Mouse (Mus musculus): Measurements from ENCODE around the gene Hcrtr1.
A peak's percentile ranks its signal among the peaks of the same experiment; 100 is the strongest.

Gene Hcrtr1

GRCm38 (mm10) chr4:130167814-130168213 lies 28.7 kb upstream of the Hcrtr1 start:
- DNase-seq (ENCODE audit: low read depth, low spot score): no peak

GRCm38 (mm10) chr4:130167321-130167720 lies 28.2 kb upstream of the Hcrtr1 start:
- no peak for DNase-seq (ENCODE audit: low read depth, low spot score)

GRCm38 (mm10) chr4:130166592-130166991 lies 27.4 kb upstream of the Hcrtr1 start:
- no peak for DNase-seq (ENCODE audit: low read depth, low spot score)

GRCm38 (mm10) chr4:130166061-130166460 lies 26.9 kb upstream of the Hcrtr1 start:
- DNase-seq (ENCODE audit: low read depth, low spot score): no peak

GRCm38 (mm10) chr4:130164121-130164520 lies 25.0 kb upstream of the Hcrtr1 start:
- DNase-seq (ENCODE audit: low read depth, low spot score): no peak

GRCm38 (mm10) chr4:130163391-130163861 lies 24.3 kb upstream of the Hcrtr1 start:
- peak; percentile 45 for DNase-seq (ENCODE audit: low read depth, low spot score)

GRCm38 (mm10) chr4:130161349-130161748 lies 22.2 kb upstream of the Hcrtr1 start:
- no peak for DNase-seq (ENCODE audit: low read depth, low spot score)

GRCm38 (mm10) chr4:130156812-130157371 lies 17.7 kb upstream of the Hcrtr1 start:
- DNase-seq (ENCODE audit: low read depth, low spot score): no peak

- DNase-seq (ENCODE audit: low read depth, low spot score): peak; percentile 60
These were observed 15.1 kb upstream of the Hcrtr1 start for GRCm38 (mm10) chr4:130154250-130154649.

- no peak for DNase-seq (ENCODE audit: low read depth, low spot score)
These were observed 9.2 kb upstream of the Hcrtr1 start for GRCm38 (mm10) chr4:130148405-130148804.

GRCm38 (mm10) chr4:130141786-130142185 lies 2.6 kb upstream of the Hcrtr1 start:
- no peak for DNase-seq (ENCODE audit: low read depth, low spot score)

GRCm38 (mm10) chr4:130140992-130141402 lies 1.8 kb upstream of the Hcrtr1 start:
- DNase-seq (ENCODE audit: low read depth, low spot score): no peak

GRCm38 (mm10) chr4:130138441-130139213 lies 532 bp downstream of the Hcrtr1 start:
- no peak for DNase-seq (ENCODE audit: low read depth, low spot score)

GRCm38 (mm10) chr4:130133399-130133798 lies 5.8 kb downstream of the Hcrtr1 start:
- DNase-seq (ENCODE audit: low read depth, low spot score): no peak

- DNase-seq (ENCODE audit: low read depth, low spot score): peak; percentile 27
These were observed 7.6 kb downstream of the Hcrtr1 start for GRCm38 (mm10) chr4:130131448-130132105.

GRCm38 (mm10) chr4:130130641-130131350 lies 8.4 kb downstream of the Hcrtr1 start:
- DNase-seq (ENCODE audit: low read depth, low spot score): no peak

- DNase-seq (ENCODE audit: low read depth, low spot score): no peak
These were observed 9.1 kb downstream of the Hcrtr1 start for GRCm38 (mm10) chr4:130130082-130130481.

GRCm38 (mm10) chr4:130128907-130129306 lies 10.3 kb downstream of the Hcrtr1 start:
- peak; percentile 70 for DNase-seq (ENCODE audit: low read depth, low spot score)

GRCm38 (mm10) chr4:130125935-130126334 lies 13.2 kb downstream of the Hcrtr1 start:
- peak; percentile 90 for DNase-seq (ENCODE audit: low read depth, low spot score)

- DNase-seq (ENCODE audit: low read depth, low spot score): peak; percentile 38
These were observed 14.0 kb downstream of the Hcrtr1 start for GRCm38 (mm10) chr4:130125164-130125563.

GRCm38 (mm10) chr4:130124110-130124509 lies 15.0 kb downstream of the Hcrtr1 start:
- no peak for DNase-seq (ENCODE audit: low read depth, low spot score)

GRCm38 (mm10) chr4:130123020-130123419 lies 16.1 kb downstream of the Hcrtr1 start:
- no peak for DNase-seq (ENCODE audit: low read depth, low spot score)

Data from 3T3-L1 (cell line).